Mouse (Mus musculus): ENCODE measurements around the gene 4933421I07Rik. TPM values are rescaled to one million over a fixed set of nuclear protein-coding genes. Genes with fewer than 3 reads are reported as not detected.

The 4933421I07Rik gene
- not detected in 2 replicates for total RNA-seq (2014; fragmentation: Nextera tagmentation)
- total RNA-seq (2017) = not detected in 2 replicates

DNA sequence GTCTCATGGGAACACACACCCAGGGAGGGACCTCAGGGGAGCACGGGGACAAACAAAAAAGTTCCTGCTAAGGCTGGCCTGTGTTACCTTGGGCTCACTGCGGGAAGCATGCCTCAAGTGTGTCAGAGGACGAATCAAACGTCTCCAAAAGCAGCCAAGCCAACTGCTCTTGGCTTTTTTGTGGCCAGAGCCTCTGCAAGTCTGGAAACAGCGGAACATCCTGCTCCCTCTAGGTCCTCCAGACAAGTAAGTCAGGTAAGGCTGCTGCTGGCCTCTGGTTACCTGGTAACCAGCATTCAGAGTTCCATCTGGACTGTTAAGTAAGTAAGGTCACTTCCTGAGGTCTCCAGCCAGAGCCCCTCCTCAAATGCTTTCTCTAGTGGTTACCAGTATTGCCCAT, at the start of gene 4933421I07Rik:
Gene 4933421I07Rik (minus strand): TSS at position 271 of the 400 bp plus-strand sequence.
- no peak for ATAC-seq (replicated peaks; ENCODE audit: poor library complexity, severe bottlenecking)

DNA sequence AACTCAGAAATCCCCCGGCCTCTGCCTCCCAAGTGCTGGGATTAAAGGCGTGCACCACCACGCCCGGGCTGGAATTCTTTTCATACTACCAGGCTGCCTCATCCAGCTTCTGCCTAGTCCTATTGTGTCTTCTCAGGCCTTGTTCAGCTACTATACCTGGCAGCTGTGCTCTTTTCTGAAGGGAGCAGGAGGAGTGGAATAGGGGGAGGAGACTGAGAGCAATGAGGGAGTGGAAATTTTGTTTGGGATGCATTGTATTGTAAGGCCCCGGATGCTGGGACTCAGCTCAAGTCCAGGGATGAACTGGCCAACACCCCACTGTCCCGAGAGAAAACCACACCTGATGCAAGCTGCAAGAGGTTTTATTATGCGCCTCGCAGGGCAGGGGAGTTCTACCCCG, 49.4 kb upstream of the 4933421I07Rik start:
- no peak for ATAC-seq (replicated peaks; ENCODE audit: poor library complexity, severe bottlenecking)

DNA sequence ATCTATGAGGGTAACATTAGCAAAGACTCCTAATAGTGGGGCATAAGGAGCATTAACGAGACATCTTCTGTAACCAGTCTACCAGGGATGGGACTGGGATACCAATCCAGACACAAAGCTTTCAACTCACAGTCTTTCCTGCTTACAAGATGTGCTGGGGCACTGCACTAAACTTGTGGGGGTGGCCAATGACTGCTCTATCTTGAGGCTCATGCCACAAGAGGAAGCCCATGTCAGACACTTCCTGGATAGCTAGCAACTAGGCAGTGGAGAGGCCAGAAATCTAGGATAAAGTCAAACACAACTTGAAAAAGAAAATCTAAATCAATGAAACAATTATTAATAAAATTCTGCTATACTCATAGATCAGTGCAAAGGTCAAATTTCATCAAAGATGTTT, 48.3 kb upstream of the 4933421I07Rik start:
- peak; percentile 48 for ATAC-seq (replicated peaks; ENCODE audit: poor library complexity, severe bottlenecking)

DNA sequence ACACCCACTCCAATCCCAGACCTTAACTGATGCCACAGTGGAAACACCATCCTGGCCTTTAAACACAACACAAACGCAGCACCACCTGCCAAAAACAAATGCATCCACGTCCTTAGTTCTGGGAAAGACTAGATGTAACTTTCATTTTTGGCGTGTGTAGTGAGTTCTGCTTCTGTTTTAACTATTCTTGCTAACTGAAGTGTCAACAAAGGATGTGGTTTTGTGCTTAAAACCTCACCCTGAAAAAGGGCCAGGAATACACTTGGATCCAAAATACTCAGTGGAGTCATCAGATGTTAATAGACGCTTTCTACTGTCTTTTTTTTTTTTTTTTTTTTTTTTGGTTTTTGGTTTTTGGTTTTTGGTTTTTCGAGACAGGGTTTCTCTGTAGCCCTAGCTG, 42.9 kb upstream of the 4933421I07Rik start:
- peak; percentile 76 for ATAC-seq (replicated peaks; ENCODE audit: poor library complexity, severe bottlenecking)

DNA sequence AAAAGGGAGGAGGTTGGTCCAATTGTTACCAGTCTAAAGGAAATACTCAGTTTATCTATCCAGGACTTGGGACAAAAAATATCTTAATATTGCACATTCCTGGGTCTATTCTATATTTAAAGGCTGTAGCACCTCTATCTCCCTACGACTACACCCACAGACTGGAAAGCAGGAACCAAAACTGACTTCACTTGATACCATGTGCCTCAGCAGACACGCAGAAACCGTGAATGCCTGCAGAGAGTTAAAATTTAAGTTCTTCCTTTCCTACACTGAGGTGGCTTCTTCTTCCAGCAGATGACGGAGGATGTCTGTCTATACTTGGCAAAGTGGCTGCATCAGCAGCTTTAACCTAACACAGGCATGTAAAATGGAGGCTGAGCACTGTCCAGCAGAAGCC, 42.4 kb upstream of the 4933421I07Rik start:
- peak; percentile 71 for ATAC-seq (replicated peaks; ENCODE audit: poor library complexity, severe bottlenecking)

DNA sequence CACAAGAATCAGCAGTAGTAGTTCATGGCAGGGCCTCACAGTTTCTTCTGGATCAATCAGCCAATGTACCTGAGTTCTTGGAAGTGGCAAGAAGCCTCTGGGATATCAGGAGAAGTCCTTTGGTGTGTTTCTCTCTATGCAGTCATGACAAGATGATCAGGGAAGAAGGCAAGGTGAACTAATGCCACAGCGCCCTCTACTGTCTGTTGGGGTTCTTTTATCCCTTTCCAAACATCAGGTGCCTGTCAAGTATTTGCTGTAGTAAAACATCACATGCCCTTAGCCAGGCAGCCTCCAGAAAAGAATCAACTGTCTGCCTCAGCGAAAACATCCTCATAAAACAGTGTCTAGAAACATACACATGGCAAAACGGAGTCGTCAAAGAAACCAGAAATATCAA, 6.7 kb upstream of the 4933421I07Rik start:
- no peak for ATAC-seq (replicated peaks; ENCODE audit: poor library complexity, severe bottlenecking)

DNA sequence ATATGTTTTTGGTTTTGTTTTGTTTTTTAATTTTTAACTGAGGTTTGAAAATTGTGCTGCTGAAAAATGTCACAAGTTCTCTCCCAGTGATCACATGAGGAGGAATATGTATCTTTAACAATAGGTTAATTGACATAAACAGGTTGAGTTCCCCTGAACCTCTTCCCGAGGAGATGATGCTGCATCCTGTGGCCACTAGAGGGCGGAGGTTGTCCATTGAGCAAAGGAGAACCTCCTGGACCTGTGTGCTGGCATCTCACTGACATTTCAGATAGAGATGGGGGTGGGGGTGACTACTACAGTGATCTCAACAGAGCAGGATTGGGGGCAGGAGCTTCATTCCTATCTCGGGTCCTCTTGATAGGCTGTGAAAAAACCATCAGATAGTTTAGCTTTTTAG, 2.7 kb upstream of the 4933421I07Rik start:
- ATAC-seq (replicated peaks; ENCODE audit: poor library complexity, severe bottlenecking) = peak; percentile 76

DNA sequence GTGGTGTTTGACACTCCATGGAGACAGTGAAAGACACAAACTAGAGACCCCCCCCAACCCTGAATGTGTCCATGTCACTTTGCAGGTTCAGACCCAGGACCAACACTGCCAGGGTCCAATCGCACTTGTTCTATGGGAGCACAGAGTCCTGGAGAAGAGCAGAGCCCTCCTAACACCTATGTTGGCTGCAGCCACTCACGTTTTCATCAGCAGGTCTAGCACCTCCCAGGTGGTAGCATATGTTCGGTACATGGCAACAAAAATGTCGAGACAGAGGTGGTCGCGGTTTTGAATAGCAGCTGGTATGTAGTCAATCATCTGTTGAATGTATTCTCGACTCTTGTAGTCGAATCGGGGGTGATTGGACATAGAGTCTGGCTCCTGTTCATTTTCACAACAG, 568 bp downstream of the 4933421I07Rik start:
- ATAC-seq (replicated peaks; ENCODE audit: poor library complexity, severe bottlenecking) = no peak

Other genes starting within 250 kb of the 4933421I07Rik start
- gene Vmn2r61, start 188.1 kb downstream of the 4933421I07Rik start, total RNA-seq (2014; fragmentation: Nextera tagmentation) = not detected in 2 replicates
- not detected in 2 replicates for gene Vmn2r61, start 188.1 kb downstream of the 4933421I07Rik start, total RNA-seq (2017)
- 26.6 and 38.7 TPM in 2 replicates for gene Zfp141, start 57.6 kb upstream of the 4933421I07Rik start, total RNA-seq (2014; fragmentation: Nextera tagmentation)
- 42.9 and 52.0 TPM in 2 replicates for gene Zfp141, start 57.6 kb upstream of the 4933421I07Rik start, total RNA-seq (2017)
- gene Gm21028, start 130.5 kb upstream of the 4933421I07Rik start, total RNA-seq (2014; fragmentation: Nextera tagmentation) = not detected in 2 replicates
- not detected in 2 replicates for gene Gm21028, start 130.5 kb upstream of the 4933421I07Rik start, total RNA-seq (2017)
- not detected in 2 replicates for gene Zfp977, start 144.4 kb upstream of the 4933421I07Rik start, total RNA-seq (2014; fragmentation: Nextera tagmentation)
- 1.0 TPM in 1 of 2 replicates, not detected in the other for gene Zfp977, start 144.4 kb upstream of the 4933421I07Rik start, total RNA-seq (2017)
- 5.5 and 8.4 TPM in 2 replicates for gene Zfp976, start 194.5 kb upstream of the 4933421I07Rik start, total RNA-seq (2014; fragmentation: Nextera tagmentation)
- gene Zfp976, start 194.5 kb upstream of the 4933421I07Rik start, total RNA-seq (2017) = 5.4 and 5.7 TPM in 2 replicates
- 9.9 and 11.9 TPM in 2 replicates for gene Zfp975, start 244.6 kb upstream of the 4933421I07Rik start, total RNA-seq (2014; fragmentation: Nextera tagmentation)
- gene Zfp975, start 244.6 kb upstream of the 4933421I07Rik start, total RNA-seq (2017) = 4.5 and 7.6 TPM in 2 replicates